Mouse (Mus musculus): ENCODE results near the gene Apol8. TPM values are rescaled to one million over a fixed set of nuclear protein-coding genes. Genes with fewer than 3 reads are reported as not detected.

Apol8 gene
- polyA plus RNA-seq, 1 experiment from 2014 or later = 0.08 TPM

DNA sequence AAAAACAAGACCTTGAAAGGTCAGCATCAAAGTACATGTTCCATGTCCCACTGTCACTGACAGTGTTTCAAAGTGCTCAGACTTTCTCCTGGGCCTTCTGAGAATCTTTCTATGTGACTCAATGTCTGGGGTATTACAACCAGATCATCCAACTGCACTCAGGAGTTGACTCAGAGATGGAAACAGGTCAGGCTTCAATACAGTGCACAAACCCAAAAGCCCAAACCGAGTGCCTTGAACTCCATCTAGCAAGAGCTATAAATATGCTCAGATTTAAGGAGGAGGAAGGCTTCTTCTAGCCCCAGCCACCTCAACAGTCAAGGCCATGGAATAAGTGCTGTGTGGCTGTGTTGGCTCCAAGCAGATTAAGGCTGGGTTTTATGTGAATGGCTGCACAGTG lies 29.0 kb upstream of the Apol8 start:
- Histone ChIP-seq H3K27ac (replicated peaks) (no peak overlapping the region), H3K4me1 (no peaks in the 10 kb centered on the region), H3K9ac (no peak overlapping the region), H3K36me3 (peaks cover 96% of the 10 kb centered on the region), H3K9me3 (replicated peaks) (no peaks in the 10 kb centered on the region), H3K4me3 (replicated peaks) (no peak overlapping the region), H3K4me2 (replicated peaks) (no peak overlapping the region), H3K27me3 (no peaks in the 10 kb centered on the region)
- no peak for ATAC-seq (ENCODE audit: insufficient number of reproducible peaks, low FRiP score, low TSS enrichment, low read depth)
- 77% methylated on average over 1 of the region's 1 CpGs for WGBS

DNA sequence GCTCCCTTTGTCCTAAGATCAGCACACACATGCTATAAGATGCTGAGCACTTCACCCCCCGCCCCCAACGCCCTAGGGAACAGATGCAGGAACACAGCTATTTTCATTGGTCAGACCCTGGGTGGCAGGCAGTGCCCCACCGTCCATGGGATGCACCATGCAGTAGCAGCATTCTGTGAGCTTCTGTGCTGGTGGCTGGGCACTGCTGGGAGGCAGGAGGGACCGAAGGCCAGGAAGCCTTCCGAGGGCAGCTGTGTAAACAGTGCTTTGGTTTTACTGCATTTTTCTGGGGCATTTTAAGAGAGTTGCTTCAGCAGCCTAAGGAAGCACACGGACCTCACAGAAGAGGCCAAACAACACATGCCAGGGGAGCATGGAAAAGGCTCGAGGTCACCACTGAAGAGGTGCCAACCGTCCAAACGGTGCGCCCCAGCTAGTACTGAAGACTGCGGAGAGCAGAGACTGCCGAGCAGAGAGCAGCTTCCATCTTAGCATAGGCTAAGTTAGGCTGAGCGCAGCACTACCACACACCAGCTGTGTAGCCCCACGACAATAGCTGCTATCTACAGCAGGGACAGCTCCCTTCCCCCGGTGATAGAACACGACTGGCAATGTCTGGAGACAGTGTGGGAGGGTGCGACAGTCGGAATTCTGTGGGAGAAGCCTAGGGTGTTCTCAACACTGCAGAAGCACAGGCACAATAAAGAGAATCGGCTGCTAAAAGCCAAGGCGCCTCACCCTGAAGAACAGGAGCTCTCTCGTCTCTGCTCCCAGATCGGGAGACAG lies 27.4 kb upstream of the Apol8 start:
- Histone ChIP-seq H3K4me2 (replicated peaks) (no peak overlapping the region), H3K4me1 (no peaks in the 10 kb centered on the region), H3K27ac (replicated peaks) (no peak overlapping the region), H3K9ac (no peak overlapping the region), H3K36me3 (peaks cover 96% of the 10 kb centered on the region), H3K27me3 (no peaks in the 10 kb centered on the region), H3K9me3 (replicated peaks) (no peaks in the 10 kb centered on the region), H3K4me3 (replicated peaks) (no peak overlapping the region)
- no peak for ATAC-seq (ENCODE audit: insufficient number of reproducible peaks, low FRiP score, low TSS enrichment, low read depth)
- WGBS = 73% methylated on average over 22 of the region's 22 CpGs

DNA sequence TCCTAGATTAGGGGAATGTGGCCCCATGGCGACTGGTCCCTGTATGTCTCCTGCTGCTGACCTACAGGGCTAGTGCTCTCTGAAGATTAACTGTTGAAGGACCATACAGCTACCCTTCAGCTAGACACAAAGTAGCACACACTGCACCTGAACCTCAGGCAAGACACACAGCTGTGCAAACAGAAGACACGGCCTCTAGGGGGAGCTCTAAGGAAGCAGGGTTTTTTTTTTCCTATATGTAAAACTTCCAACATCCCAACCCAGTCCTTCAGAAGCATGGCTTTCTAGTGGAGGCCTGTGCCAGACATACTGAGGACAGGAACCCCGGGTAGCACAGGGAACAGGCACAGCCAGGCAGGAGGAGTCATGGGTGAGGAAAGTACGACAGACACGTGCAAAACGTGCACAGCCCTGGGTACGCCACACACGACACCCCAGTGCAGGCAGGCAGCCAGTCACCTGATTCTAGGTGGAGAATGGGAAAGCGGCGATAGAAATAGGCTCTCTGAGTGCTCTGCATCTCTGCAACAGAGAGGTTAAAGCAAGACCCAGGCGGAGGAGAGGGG lies 25.7 kb upstream of the Apol8 start:
- Histone ChIP-seq H3K4me1 (no peaks in the 10 kb centered on the region), H3K9ac (no peak overlapping the region), H3K4me2 (replicated peaks) (no peak overlapping the region), H3K27ac (replicated peaks) (no peak overlapping the region), H3K27me3 (no peaks in the 10 kb centered on the region), H3K4me3 (replicated peaks) (no peak overlapping the region), H3K36me3 (peaks cover 98% of the 10 kb centered on the region), H3K9me3 (replicated peaks) (no peaks in the 10 kb centered on the region)
- no peak for ATAC-seq (ENCODE audit: insufficient number of reproducible peaks, low FRiP score, low TSS enrichment, low read depth)
- WGBS = 82% methylated on average over 11 of the region's 11 CpGs

DNA sequence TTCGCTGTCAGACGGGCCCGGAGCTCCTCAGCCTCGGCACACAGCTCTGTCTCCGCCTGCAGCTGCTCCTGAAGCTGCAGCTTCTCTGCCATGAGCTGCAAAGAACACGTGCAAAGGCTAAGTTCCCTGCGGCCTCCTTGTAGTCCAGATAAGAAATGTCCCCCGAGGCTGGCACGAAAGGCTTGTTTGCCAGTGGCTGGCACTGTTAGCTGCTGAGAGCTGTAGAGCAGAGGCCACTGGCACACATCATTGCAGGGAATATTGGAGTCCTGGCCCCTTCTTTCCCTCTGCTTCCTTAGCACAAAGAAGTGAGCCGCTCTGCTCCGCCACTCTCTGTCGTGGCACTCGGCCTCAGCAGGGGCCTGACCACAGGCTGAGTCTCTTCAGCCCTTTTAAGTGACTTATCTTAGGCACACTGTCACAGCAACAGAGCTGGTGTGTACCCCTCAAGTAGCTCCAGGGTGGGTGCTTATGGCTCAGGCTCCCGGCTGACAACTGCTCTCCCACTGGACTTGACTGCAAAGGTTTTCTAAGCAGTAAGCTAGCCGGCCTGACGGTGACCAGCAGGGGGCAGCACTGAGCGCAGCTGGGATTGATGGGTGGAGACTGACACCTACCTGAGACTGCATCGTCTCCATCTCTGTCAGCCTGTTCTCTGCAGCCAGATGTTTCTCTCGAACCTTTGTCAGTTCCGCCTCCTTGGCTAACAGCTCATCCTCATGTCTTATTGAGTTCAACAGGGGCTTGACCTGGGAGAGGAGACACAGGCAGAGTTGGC lies 18.6 kb upstream of the Apol8 start:
- no peaks in the 10 kb centered on the region for H3K9me3 ChIP-seq (replicated peaks)
- no peak overlapping the region for H3K4me2 ChIP-seq (replicated peaks)
- no peaks in the 10 kb centered on the region for H3K4me1 ChIP-seq
- WGBS = 66% methylated on average over 20 of the region's 20 CpGs
- peaks cover 96% of the 10 kb centered on the region for H3K36me3 ChIP-seq
- H3K4me3 ChIP-seq (replicated peaks) = no peak overlapping the region
- no peaks in the 10 kb centered on the region for H3K27me3 ChIP-seq
- no peak overlapping the region for H3K27ac ChIP-seq (replicated peaks)
- H3K9ac ChIP-seq = no peak overlapping the region
- no peak for ATAC-seq (ENCODE audit: insufficient number of reproducible peaks, low FRiP score, low TSS enrichment, low read depth)

DNA sequence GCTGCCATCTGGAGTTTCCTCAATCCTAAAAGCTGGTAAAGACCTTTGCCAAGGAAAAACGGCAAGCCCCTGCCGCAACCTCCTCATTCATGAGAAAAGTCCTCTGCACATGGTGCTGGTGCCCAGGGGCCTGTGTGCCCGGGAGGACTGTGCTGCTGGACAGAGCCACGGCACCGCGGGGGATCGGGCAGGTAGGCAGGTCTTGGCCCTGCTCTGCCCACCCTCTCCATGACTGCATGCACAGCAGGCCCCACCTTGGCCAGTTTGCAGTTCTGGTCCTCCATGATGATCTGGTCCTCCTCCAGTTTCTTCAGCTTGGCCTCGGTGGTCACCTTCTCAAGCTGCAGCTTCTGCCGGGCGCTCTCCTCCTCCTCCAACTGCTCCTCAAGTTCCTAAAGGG lies 17.5 kb upstream of the Apol8 start:
- no peak overlapping the region for H3K9ac ChIP-seq
- H3K27ac ChIP-seq (replicated peaks) = no peak overlapping the region
- no peaks in the 10 kb centered on the region for H3K9me3 ChIP-seq (replicated peaks)
- no peak for ATAC-seq (ENCODE audit: insufficient number of reproducible peaks, low FRiP score, low TSS enrichment, low read depth)
- H3K4me2 ChIP-seq (replicated peaks) = no peak overlapping the region
- H3K4me3 ChIP-seq (replicated peaks) = no peak overlapping the region
- WGBS = 95% methylated on average over 10 of the region's 10 CpGs
- H3K27me3 ChIP-seq = no peaks in the 10 kb centered on the region
- H3K36me3 ChIP-seq = peaks cover 96% of the 10 kb centered on the region
- H3K4me1 ChIP-seq = no peaks in the 10 kb centered on the region

DNA sequence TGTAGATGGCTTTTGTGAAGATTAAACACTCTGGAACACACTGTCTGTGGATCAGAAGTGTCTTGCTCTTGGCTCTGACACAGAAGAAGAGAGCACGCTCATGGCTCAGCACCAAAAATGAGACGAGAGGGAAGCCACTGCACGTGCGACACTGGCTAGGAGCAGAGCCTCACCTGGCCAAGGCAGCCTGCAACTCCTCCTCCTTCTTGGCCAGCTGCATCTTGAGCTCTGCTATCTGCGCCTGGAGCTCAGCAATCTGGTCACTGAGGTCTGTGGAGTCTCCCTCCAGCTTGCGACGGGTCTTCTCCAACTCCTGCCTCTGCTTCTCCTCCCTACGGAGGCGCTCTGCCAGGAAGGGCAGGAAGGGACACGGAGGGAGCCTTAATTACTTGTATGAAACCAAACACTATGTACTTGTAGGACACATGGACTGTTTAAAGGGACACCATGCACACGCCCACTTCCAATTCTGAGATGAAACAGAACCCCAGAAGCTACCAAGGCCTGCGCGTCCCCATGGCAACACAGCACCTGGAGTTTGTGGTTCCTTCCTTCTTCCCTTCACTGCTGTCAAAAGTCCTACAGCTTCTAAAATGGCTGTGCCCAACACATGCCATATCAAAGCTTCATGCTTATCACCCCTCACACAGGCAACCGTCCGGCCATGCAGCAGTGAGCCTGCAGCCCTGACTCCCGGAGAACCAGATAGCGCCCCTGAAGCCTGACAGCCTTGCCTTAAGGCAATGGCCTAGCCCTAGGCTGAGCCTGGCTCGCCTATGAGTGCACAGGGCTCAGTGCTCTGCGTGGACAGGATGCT lies 16.5 kb upstream of the Apol8 start:
- WGBS = 84% methylated on average over 19 of the region's 19 CpGs
- H3K27me3 ChIP-seq = no peaks in the 10 kb centered on the region
- no peak overlapping the region for H3K27ac ChIP-seq (replicated peaks)
- H3K4me2 ChIP-seq (replicated peaks) = no peak overlapping the region
- H3K36me3 ChIP-seq = peaks cover 96% of the 10 kb centered on the region
- H3K4me1 ChIP-seq = no peaks in the 10 kb centered on the region
- no peak overlapping the region for H3K4me3 ChIP-seq (replicated peaks)
- no peak for ATAC-seq (ENCODE audit: insufficient number of reproducible peaks, low FRiP score, low TSS enrichment, low read depth)
- H3K9ac ChIP-seq = no peak overlapping the region
- no peaks in the 10 kb centered on the region for H3K9me3 ChIP-seq (replicated peaks)

DNA sequence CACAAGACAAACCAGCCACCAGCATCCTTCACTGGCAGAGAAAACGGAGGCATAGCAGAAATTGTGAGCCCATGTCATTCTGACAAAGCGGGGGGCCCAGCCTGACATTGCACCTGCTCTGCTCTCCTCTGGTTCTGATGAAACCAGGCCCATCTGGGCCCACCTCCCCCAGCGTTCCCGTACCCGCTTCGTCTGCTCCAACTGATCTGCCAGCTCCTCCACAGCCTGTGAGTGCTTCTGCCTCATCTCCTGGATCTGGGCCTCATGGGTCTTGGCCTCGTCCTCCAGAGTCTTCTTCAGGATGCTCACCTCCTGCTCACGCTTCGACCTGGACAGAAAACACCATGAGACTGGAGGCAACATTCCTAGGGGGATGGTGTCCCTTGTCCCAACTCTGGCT lies 14.1 kb upstream of the Apol8 start:
- H3K4me3 ChIP-seq (replicated peaks) = no peak overlapping the region
- H3K4me2 ChIP-seq (replicated peaks) = no peak overlapping the region
- H3K4me1 ChIP-seq = no peaks in the 10 kb centered on the region
- no peaks in the 10 kb centered on the region for H3K27me3 ChIP-seq
- H3K9me3 ChIP-seq (replicated peaks) = no peaks in the 10 kb centered on the region
- H3K27ac ChIP-seq (replicated peaks) = no peak overlapping the region
- 94% methylated on average over 9 of the region's 9 CpGs for WGBS
- H3K36me3 ChIP-seq = peaks cover 98% of the 10 kb centered on the region
- no peak overlapping the region for H3K9ac ChIP-seq
- ATAC-seq (ENCODE audit: insufficient number of reproducible peaks, low FRiP score, low TSS enrichment, low read depth) = no peak

DNA sequence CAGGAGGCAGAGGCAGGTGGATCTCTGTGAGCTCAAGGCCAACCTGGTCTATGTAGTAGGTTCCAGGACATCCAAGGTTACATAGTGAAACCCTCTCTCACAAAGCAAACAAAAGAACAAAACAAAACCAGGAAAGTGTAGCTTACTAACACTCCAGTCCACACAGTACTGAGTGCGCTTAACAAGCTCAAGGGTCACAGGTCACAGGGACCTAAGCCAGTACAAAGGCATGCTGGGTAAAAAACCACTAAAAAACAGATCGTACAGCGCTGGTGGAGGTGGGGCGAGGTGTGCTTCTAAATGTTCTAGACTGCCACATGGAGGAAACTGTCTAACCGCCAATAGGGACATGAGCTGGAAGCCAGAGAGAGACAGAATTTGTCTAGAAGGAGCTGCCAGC lies 13.5 kb upstream of the Apol8 start:
- Histone ChIP-seq H3K27me3 (no peaks in the 10 kb centered on the region), H3K4me1 (no peaks in the 10 kb centered on the region), H3K27ac (replicated peaks) (no peak overlapping the region), H3K9me3 (replicated peaks) (no peaks in the 10 kb centered on the region), H3K9ac (no peak overlapping the region), H3K36me3 (peaks cover 98% of the 10 kb centered on the region), H3K4me2 (replicated peaks) (no peak overlapping the region), H3K4me3 (replicated peaks) (no peak overlapping the region)
- no peak for ATAC-seq (ENCODE audit: insufficient number of reproducible peaks, low FRiP score, low TSS enrichment, low read depth)
- 89% methylated on average over 5 of the region's 5 CpGs for WGBS

DNA sequence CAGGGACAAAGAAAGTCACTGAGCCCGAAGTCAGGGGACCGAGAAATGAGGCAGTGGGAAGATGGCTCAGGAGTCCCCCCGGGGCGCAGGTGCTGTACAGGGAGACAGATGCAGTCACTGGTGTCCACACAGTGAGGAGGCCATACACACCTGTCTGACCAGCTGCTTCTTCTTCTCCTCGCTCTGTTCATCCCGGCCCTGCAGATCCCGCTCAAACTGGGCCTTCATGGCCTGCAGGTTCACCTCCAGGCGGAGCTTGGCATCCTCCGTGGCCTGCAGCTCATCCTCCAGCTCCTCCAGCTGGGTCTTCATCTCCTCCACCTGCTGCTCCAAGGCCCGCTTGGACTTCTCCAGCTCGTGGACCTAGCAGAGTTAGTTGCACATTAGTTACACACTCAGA lies 10.2 kb upstream of the Apol8 start:
- H3K4me1 ChIP-seq = no peaks in the 10 kb centered on the region
- no peak overlapping the region for H3K27ac ChIP-seq (replicated peaks)
- H3K9me3 ChIP-seq (replicated peaks) = no peaks in the 10 kb centered on the region
- H3K36me3 ChIP-seq = peaks cover 100% of the 10 kb centered on the region
- no peak for ATAC-seq (ENCODE audit: insufficient number of reproducible peaks, low FRiP score, low TSS enrichment, low read depth)
- no peak overlapping the region for H3K4me3 ChIP-seq (replicated peaks)
- no peak overlapping the region for H3K4me2 ChIP-seq (replicated peaks)
- no peaks in the 10 kb centered on the region for H3K27me3 ChIP-seq
- H3K9ac ChIP-seq = no peak overlapping the region
- 91% methylated on average over 11 of the region's 11 CpGs for WGBS

DNA sequence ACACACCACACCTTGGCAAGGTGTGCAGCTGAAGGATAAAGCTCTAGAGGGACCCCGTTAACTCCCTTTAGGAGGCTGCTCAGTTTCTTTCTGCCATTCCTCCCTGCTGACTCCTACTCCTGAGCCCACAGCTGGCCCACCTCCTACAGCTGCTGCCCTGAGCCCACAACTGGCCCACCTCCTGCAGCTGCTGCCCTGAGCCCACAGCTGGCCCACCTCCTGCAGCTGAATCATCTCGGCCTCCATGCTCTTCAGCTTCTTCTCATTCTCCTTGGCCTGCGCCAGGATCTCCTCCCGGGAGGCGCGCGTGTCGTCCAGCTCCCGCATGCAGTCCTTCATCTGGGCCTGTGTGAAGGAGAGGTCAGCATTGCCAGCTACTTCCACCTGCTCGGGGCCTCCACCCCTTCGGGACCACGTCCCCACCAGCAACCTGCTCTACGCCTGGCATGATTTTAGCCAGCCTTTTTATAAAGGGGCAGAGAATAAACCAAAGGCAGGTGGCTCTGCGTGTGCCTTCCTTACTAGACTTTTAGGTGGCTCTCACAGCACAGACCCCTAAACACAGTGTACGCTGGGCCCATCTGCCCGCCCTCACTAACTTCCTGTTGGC lies 8.8 kb upstream of the Apol8 start:
- no peaks in the 10 kb centered on the region for H3K9me3 ChIP-seq (replicated peaks)
- H3K36me3 ChIP-seq = peaks cover 98% of the 10 kb centered on the region
- no peaks in the 10 kb centered on the region for H3K4me1 ChIP-seq
- ATAC-seq (ENCODE audit: insufficient number of reproducible peaks, low FRiP score, low TSS enrichment, low read depth) = no peak
- H3K27me3 ChIP-seq = no peaks in the 10 kb centered on the region
- H3K4me2 ChIP-seq (replicated peaks) = no peak overlapping the region
- no peak overlapping the region for H3K9ac ChIP-seq
- H3K27ac ChIP-seq (replicated peaks) = no peak overlapping the region
- WGBS = 91% methylated on average over 16 of the region's 16 CpGs
- no peak overlapping the region for H3K4me3 ChIP-seq (replicated peaks)
